Mouse (Mus musculus) olfactory bulb, adult 2 months (tissue): ENCODE measurements around the gene Styxl1.

Experiments
- CTCF ChIP-seq: fragments of 200-500 bp; IDR thresholded peaks from 2 replicates; pipeline ENCODE4 v1.5.1; 2012; ENCODE audit warnings: low read depth, mild to moderate bottlenecking, low read length, moderate library complexity; ENCODE audit not compliant: insufficient read depth
- POLR2A ChIP-seq: fragments of 200-500 bp; IDR thresholded peaks from 2 replicates; pipeline ENCODE4 v1.6.1; 2012; ENCODE audit warnings: mild to moderate bottlenecking, low read depth, low read length, moderate library complexity; ENCODE audit not compliant: insufficient read depth

DNA sequence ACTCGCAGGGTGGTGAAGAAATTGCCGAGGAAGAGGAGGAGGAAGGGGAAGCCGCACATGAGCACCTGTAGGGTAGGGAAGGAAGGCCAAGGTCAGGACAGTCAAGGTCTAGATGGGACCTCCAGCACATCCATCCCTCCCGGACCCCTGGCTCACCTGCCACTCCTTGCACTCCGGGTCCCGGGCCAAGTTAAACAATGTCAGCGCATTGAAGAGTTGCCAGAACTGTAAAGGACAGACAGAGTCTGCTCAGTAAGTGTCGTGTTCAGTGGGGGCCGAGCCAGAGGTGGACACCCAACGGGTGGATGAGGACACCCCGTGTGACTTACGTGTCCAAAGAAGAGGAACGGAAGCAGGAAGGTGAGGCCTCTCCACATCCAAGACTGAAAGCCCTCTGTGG lies 42.4 kb downstream of the Styxl1 start:
- TF ChIP-seq CTCF (no peak), POLR2A (0 out of 2 replicates have a peak, but pooled peaks have one; percentile 8)
